Mouse (Mus musculus) cerebellum, adult 9-10 months (tissue): ENCODE data around the gene Rapgef1.

Experiments used
- DNase-seq: peaks from one replicate; pipeline ENCODE4 v3.0.0; 2022

Rapgef1 gene

DNA sequence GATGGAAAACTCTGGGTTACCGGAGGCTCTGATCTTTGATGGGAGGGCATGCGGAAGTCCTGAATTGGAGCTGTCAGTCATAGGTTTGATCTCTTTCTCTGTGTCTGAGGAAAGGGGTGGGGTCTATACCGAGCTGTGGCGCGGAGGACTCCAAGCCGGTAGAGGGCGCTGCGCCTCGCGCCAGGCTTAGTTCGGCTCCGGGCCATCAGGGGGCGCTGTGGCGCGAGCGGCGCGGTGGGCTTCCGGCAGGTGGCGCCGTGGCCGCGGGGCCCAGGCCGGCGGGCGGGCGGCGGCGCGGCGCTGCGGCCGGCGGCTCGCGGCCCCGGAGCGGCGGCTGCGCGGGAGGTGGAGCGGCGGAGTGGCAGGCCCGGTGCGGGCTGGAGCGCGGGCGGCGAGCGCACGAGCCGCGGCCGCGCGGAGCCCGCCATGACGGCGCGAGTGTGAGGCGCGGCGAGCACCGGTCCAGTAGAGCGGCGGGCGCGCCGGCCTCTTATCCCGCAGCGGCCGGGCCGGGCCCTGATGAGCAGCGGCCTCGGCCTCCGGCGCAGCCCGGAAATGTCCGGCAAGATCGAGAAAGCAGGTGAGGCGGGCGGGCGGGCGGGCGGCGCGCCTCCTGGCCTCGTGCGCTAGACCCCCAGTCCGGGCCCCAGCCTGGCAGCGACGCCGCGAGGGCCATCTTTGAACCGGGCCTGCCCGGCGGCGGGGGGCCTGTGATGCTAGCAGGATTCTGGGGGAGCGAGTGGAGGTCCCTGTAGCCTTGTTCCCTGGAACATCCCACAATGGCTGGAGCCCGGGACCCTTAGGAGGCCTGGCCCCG lies at the start of gene Rapgef1:
Rapgef1 (plus strand) TSS at position 237 of the 817 bp plus-strand sequence.
- peak; percentile 85 for DNase-seq

DNA sequence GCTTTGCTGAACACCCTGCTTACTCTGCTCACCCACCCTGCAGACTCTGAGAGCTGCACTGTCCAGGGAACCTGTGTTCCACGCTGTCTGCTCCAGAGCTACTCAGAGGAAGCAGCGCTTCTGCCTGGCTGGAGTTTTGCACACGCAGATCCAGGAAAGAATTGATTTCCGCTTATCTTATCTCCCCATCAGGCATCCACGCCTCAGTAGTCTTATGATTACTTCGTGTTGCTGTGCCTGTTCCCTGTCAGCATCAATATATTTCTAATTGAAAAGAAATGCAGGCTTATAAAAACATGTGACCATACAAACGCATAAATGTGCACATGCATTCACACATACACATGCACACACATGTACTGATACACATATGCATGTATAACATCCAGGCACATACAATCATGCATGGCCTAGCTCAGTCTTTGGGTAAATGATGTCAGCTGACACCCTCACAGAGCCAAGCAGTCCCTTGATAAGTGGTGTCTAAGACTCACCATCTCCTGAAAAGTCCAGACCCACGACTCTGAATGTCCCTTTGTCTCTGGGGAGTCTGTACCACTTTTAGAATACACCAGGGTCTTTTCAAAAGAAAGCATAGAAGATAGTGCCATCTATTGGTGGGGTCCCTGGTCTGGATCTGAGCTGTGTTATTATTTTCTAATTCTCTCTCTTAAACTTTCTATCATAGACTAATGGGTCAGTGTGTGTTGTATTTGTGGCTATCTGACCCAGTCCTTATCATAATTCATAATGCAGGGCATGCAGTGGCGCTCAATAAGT lies 47.4 kb upstream of the Rapgef1 start:
- no peak for DNase-seq

DNA sequence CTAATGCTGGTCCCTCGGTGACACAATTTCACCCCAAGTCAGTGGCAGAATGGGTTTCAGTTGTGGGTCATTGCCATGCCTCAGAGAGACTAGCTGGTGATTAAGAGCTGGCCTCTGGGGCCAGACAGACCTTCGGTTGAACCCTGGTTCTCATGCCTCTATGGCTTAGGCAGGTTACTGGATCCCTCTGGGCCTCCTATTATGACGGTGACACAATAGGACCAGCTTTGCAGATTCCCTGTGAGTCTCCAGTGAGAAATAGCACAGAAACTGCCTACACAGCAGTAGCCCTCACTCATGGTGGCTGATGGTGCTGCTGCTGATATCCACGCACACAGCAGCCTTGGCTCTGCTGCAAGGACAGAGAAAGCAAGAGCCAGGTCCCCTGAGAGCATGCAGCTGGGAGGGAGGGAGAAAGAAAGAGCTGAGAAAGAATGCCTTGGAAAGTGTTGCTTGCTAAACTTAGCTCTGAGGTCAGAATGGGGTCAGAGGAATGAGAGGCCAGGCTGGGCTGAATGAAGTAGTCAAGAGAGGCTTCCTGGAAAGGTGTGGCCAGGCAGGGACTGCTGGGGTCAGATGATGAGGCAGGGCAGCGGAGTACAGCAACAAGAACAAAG lies 46.6 kb upstream of the Rapgef1 start:
- no peak for DNase-seq

DNA sequence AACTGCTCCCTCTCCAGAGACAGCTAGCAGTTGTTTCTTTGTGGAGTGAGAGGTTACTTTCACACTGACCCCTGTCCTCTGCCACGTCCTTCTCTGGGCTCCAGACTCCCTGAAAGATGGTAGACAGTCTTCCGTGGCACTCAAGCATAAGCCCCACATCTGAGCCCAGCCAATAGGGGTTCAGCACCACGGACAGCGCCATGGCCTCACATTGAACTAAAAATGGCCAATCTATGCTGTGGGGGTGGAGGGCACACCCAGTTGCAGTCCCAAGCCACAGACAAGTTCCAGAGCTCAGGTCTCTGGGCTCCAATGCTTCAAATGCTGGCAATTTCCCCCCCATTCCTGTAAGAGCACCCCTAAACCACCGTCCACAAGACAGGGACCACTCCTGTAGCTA lies 45.9 kb upstream of the Rapgef1 start:
- no peak for DNase-seq

DNA sequence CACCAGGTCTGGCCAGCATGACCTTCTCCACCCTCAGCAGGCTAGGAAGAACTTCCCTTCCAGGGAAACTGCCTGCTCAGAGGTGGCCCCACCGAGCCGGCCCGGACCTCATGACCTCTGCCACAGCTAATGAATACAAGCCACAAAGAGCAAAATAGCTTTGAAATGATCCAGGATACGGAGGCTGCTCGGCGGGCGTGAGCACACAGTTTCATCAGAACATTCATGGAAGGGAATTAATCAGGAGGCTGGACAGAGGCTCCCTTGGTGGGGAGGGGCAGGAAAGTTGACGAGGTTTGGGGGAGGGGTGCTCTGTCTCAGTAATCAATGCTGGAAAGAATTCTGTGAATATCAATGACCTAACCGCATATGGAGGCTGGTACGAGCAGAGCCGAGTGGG lies 45.3 kb upstream of the Rapgef1 start:
- DNase-seq, result no peak

DNA sequence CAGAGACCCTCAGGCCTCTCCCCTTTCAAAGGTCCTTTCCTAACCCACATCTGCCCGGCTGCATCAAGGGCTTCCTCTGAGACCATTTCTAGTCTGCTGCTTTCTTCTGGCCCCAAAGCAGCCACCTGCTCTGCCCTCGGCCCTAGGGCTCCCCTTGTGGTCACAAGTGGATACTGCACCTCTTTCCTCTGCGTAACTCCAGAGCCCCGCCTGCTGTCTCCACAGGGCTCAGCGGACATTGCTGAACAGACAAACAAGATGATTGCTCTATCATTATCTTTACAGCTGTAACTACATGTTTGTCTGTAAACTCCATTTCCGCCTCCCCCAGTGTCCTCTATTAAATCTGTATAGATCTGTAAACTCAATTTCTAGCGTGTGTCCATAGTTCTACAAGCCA lies 37.1 kb upstream of the Rapgef1 start:
- peak; percentile 89 for DNase-seq

DNA sequence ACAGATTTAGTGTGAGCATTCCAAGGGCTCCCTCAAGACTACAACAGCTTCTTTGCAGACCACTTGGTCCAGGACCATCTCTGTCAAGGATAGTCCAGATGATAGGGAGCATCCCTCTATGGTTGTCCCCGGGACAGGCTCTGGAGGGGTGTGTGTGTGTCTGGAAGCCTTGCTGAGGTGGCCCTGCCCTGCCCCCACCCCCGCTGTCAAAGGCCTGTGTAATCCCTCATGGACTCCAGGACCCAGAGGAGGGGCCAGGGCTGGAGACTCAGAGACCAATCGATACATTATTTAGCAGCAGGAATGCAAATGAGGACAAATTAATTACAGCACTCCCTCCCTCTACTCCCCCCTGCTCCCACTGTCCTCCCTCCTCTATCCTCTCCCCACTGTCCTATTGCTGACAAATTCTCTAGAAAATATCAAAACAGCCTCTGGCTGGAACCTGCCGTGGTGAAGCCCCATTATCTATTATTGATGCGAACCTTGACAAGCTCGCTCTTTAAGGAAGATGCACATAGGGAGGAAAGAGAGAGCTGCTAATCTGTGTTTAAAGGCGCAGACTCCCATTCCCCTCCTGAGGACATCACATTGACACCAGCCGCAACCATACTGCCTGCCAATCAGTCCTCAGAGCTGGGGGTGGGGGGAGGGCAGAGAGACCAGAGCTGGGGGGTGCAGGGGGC lies 33.4 kb upstream of the Rapgef1 start:
- DNase-seq, result no peak

DNA sequence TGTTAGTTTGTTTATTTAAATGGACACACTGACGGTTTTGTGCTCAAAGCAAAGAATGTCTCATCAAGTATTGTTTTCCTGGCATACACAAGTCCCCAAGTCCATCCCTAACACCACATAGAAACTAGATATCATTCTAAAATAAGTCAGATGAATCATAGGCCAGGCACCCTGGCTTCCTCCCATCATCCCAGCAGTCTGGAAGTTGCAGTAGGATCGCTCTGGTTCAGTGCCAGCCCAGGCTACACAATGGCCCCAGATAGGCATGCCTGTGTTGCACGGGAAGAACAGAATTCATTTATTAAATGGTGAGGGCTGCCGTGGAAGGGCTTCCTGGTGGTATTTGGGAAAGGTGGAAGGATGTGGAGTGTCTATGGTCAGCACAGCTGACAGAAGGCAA lies 31.5 kb upstream of the Rapgef1 start:
- DNase-seq, result no peak

DNA sequence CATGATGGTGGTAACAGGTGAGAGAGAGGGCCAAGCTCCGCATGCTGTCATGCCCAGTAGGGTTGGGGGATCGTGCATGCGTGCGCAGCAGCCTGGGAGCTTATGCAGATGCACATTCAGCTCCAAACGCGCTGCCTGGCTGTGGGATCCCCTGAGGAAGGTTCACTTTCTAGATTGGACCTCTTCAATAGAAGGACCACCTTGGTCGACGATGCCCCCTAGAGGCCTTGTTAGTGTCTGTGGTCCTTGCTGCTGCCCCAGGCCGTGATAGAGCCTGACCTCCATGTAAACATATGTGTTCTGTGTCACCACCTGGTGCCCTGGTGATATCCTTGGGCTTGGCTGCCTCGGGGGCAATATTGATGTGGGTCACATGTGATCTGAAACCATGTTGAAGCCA lies 30.3 kb upstream of the Rapgef1 start:
- no peak for DNase-seq

DNA sequence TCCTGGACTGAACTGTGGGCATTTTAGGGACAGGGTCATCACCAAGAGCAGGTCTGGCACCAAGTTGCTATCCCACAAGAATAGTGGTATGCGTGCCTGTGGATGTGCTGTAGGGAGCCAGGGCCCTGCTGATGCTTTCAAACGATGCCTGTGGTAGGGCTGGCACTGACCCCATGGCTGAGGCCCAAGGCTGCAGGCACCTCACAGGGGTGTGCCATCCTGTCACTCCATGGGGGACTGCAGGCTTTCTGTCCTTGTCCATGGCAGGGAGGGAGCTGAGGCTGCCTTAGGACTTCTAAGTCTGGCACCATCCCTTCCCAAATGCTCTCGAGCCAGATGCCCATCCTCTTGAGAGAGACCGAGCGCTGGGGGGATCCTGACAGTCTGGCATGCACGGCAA lies 27.9 kb upstream of the Rapgef1 start:
- DNase-seq, result peak; percentile 84

DNA sequence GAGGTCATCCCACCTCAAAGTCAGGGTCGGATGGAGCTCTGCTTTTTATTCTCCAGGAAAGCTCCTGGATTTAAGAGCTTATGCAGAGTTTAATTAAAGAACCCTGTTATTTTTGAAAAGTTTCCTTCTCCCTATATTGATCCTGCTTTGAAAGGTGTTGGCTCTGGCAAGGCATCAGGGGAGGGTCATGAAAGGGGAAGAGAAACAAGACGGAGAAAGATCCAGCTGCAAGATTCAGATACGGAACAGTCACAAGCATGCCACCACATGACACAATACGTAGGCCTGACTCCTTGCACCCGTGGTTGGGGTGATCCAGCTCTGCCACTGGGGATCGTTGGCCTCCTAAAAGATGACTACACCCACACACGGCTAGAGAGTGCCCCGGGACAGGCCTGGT lies 27.0 kb upstream of the Rapgef1 start:
- DNase-seq, result no peak

DNA sequence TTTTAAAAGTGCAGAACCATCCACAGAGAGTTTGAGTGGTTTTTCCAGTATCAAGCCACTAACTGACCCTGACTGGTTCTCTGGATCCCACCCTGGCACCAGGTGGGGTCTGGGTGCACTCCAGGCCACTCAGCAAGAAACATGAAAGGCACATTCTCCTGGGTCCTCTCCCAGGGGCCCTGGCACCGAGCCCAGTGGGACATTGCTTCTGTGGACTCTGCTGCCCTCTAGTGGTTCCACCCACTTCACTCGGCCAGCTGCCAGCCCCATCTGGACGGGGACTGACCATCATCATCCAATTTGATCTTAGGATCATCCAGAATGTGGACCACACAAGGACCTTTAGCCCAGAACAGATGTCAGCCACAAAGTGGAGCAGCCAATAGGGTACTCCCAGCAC lies 15.6 kb upstream of the Rapgef1 start:
- DNase-seq, result peak; percentile 76

DNA sequence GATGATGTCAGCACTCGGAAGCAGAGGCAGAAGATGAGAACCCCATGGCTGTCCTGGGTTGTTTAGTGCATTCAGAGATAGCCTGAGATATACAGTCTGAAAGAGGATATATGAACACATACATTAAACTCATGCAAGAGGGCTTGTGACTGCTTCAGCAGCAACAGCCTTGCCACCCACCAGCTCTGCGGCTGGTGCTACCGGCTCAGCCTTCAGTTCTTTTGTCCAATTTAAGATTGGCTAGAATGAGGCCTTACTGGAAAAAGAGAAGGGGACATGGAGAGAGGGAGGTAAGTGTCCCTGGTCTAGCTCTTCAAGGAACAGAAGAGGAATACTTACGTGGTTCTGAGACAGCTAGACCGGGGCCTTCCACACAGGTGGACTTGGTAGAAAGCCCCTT lies 13.9 kb upstream of the Rapgef1 start:
- no peak for DNase-seq

DNA sequence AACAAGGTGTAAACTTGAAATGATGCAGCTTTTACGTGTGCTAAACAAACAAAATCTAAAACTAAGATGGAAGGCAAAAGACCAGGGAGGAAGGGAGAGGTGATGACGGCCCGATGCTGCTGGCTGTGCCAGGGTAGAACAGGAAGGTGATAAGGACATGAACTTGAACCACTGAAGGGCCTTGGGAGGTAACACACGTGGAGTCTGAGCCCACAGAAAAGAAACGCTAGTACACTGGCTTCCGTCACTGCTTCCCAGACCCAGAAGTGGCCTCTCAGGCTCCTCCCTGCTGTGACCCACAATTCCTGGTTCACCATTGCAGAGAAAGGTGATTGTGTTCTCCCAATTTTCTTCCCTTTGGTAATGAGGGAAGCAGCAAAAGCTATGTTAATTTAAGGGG lies 13.1 kb upstream of the Rapgef1 start:
- no peak for DNase-seq

DNA sequence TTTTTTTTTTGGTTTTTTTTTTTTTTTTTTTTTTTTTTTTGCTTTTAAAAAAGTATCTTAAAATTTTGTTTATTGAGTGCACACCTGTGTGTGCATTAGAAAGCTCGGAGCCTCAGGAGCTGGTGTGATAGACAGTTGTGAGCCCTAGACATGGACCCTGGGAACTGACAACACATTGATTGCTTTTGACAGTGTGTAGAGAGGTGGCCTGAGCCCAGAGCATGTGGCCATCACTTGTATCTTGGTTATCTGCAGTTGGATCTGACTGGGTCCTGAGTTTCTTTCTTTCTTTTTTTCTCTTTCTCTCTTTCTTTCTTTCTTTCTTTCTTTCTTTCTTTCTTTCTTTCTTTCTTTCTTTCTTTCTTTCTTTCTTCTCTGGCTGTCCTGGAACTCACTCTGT lies 2.2 kb upstream of the Rapgef1 start:
- DNase-seq, result no peak

DNA sequence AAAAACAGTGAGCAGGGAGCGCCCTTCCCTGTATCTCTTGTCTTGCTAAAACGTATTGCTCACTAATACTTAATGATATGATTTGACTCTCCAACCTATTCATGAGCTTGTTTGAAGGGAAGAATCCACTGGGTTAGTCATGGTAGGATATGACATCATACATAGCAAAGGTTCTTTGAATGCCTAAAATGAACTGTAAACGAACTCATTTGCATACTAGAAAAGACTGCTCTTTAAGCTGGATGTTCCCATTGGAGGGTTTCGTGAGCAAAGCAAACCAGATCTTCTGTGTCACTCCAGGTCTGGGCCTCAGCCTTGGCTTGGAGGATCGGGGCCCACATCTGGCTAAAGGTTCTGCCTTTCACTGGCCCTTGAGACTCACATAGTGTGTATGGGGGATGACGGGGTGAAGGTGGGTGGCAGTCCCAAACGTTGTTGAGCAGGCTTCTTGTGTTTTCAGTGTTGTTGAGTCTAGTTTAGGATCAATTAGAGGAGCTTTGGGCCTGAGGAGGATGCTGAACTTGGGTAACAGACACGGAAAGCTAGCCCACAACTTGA lies 515 bp upstream of the Rapgef1 start:
- no peak for DNase-seq

DNA sequence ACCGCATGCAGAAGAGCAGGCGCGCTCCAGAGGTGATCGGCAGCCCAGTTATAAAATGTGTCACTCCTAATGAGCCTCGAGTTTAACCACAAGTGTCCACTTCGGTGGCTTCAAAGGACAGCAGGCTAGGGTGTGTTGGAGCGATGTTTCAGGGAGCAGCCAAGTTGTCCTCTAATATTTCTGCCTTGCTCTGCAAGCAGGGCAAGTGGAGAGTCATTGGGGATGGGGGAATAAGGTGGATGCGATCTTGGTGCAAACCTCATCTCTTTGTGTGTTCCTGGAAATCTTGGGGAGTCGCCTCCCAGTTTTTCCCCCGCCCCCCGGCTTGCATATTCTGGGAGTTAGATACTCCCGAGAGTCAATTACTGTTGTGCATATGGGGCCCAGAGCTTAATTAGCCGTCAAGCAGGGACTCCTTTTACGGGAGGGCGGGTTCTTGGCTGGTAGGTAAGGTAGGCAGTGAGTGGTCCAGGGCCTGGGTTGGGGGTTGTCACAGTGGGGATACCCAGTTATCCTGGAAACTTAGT lies 844 bp downstream of the Rapgef1 start:
- no peak for DNase-seq

DNA sequence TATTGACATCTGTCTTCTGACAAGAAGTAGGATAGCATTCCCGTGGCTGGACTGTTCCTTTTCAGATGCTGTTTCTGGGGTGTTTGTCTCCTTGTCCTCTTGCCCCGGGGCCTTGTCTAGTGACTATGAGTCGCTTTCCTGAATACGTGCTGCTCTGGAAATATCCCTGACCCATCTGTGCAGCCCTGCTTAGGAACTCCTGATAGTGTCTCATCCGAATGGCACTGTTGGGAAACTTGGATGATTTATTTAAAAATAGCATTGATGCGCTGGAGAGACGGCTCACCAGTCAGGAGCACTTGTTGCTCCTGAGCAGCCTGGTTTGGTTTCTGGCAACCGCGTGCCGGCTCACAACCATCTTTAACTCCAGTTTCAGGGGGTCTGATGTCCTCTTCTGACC lies 1.6 kb downstream of the Rapgef1 start:
- DNase-seq, result no peak

DNA sequence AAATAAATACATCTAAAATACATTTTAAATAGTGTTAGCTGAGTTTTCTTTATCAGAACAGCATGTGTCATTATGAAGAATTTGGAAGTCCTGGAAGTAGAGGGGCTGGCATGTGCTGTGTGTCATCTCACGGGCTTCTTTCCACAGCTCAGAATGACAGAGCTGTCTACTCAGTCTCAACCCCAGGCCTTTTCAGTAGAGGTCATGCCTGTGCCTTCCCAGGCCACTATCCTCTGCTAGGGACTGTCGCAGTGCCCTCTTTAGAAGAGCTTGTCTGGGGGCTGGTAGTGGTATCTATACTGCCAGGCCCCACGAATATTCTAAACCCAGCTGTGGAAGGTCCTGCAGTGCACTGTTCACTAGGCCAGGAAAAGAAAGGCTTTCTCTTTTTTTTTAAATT lies 2.1 kb downstream of the Rapgef1 start:
- DNase-seq, result no peak

DNA sequence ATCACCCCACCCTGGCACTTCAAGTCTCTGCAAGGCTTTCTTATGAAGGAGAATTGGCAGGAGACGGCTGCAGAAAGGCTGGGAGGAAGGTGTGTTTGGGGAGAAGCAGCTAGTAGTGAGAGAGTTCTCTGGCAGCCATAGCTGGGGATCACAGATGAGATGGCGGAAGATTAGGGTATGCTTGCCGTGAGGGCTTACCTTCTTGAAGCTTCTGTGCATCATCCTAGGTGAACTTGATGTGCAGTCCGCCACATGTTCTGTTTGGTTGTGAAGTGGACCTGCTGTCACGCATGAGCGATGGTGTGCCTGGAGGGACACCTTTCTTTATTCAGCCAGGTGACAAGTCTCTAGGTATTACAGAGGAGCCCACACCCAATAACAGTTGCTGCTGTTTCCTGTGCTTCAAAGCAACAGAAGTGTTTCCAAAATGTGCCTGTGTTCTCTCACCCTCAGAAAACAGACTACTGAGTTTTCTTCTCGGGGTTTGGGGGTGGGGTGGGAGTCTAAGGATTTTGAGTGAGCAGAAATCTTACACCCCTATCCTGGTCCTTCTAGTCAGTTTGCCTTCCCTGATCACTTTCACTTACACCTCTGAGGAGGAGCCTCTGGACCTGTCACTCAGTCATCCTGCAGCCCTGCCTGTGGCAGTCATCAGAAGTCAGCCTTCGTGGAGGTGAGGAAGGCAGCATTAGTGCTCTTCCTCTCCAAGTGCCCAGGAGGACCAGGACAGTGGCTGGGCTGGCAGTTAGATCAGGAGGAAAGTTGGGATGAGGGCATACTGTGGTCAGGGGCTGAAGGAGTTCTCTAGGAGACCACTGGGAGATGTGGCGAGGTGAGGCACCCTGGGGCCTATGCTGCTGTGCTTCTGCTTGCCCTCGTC lies 2.8 kb downstream of the Rapgef1 start:
- DNase-seq, result no peak

DNA sequence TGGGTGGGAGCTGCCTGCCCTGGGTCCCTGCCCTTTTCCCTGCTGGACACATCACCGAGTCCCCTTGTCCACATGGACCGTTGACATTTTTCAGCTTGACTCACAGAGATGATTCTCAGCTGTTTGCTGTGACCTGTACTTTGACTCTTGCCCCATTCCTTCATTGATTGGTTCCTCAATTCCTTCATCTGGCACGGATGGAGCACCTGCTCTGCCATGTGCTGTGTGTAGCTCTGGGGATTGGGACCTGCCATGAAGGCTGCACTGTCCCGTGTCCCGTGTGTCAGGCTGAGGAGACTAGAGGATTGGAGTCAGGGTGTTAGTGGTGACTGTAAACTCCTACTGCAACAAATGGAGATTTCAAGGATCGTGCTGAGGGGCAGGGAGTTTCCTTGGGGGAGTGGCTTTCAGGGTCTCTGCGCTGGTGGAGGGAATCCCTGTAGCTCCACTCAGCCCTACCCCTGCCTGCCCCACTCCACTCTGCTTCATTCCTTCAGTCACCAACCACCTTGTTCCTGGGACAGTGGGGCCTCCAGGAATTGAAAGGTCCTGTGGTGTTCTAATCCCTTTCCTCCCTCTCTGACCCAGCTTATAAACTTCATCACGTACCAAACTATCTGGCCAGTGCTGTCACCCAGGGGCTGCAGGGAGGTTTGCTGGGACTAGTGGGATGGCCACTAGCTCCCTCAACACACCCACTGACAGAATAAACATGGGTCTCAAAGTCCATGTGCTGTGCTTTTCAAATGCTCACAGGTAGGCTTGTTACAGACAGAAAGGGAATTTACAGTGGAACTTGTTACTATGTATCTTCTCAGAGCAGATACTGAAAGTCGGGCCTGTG lies 3.9 kb downstream of the Rapgef1 start:
- DNase-seq, result no peak
